Mouse (Mus musculus): ENCODE data around the gene Hyal1.

Gene Hyal1

GRCm38 (mm10) chr9:107576357-107577107 lies at the start of gene Hyal1:
TSS of gene Hyal1 (plus strand) at chr9:107576927.
- in situ Hi-C loops (cut with MseI, MboI): no loop called here

GRCm38 (mm10) chr9:107533791-107534407 lies 42.8 kb upstream of the Hyal1 start, which contains the start of gene Tmem115:
TSS of gene Tmem115 (plus strand) at chr9:107533945.
- in situ Hi-C loops (cut with MseI, MboI): no loop called here

GRCm38 (mm10) chr9:107534408-107535202 lies 42.1 kb upstream of the Hyal1 start:
- in situ Hi-C loops (cut with MseI, MboI): no loop called here

- in situ Hi-C loops (cut with MseI, MboI): no loop called here
These were observed 38.5 kb upstream of the Hyal1 start for GRCm38 (mm10) chr9:107538231-107538630.

- in situ Hi-C loops (cut with MseI, MboI): no loop called here
These were observed 38.0 kb upstream of the Hyal1 start for GRCm38 (mm10) chr9:107538711-107539110.

- in situ Hi-C loops (cut with MseI, MboI): no loop called here
These were observed 36.8 kb upstream of the Hyal1 start for GRCm38 (mm10) chr9:107539940-107540339.

- in situ Hi-C loops (cut with MseI, MboI): no loop called here
These were observed 36.3 kb upstream of the Hyal1 start for GRCm38 (mm10) chr9:107540420-107540819.

GRCm38 (mm10) chr9:107541005-107541404 lies 35.7 kb upstream of the Hyal1 start:
- in situ Hi-C loops (cut with MseI, MboI): no loop called here

GRCm38 (mm10) chr9:107541474-107542351 lies 35.0 kb upstream of the Hyal1 start, which contains the start of the genes Cyb561d2 and Nprl2:
TSS of gene Cyb561d2 (minus strand) at chr9:107542193.
TSS of gene Nprl2 (plus strand) at chr9:107542226.
- in situ Hi-C loops (cut with MseI, MboI): no loop called here

- in situ Hi-C loops (cut with MseI, MboI): no loop called here
These were observed 34.4 kb upstream of the Hyal1 start for GRCm38 (mm10) chr9:107542352-107542686.

GRCm38 (mm10) chr9:107542721-107543120 lies 34.0 kb upstream of the Hyal1 start:
- in situ Hi-C loops (cut with MseI, MboI): no loop called here

- in situ Hi-C loops (cut with MseI, MboI): no loop called here
These were observed 33.4 kb upstream of the Hyal1 start for GRCm38 (mm10) chr9:107543299-107543698.

GRCm38 (mm10) chr9:107544196-107544700 lies 32.5 kb upstream of the Hyal1 start:
- in situ Hi-C loops (cut with MseI, MboI): no loop called here

GRCm38 (mm10) chr9:107544729-107545128 lies 32.0 kb upstream of the Hyal1 start:
- in situ Hi-C loops (cut with MseI, MboI): no loop called here

- in situ Hi-C loops (cut with MseI, MboI): no loop called here
These were observed 31.5 kb upstream of the Hyal1 start for GRCm38 (mm10) chr9:107545199-107545598.

GRCm38 (mm10) chr9:107545602-107546001 lies 31.1 kb upstream of the Hyal1 start:
- in situ Hi-C loops (cut with MseI, MboI): no loop called here

GRCm38 (mm10) chr9:107547026-107547425 lies 29.7 kb upstream of the Hyal1 start, which contains the start of gene Zmynd10:
TSS of gene Zmynd10 (plus strand) at chr9:107547298.
- in situ Hi-C loops (cut with MseI, MboI): no loop called here

GRCm38 (mm10) chr9:107547957-107548356 lies 28.8 kb upstream of the Hyal1 start:
- in situ Hi-C loops (cut with MseI, MboI): no loop called here

- in situ Hi-C loops (cut with MseI, MboI): no loop called here
These were observed 27.9 kb upstream of the Hyal1 start for GRCm38 (mm10) chr9:107548820-107549219.

- in situ Hi-C loops (cut with MseI, MboI): no loop called here
These were observed 27.2 kb upstream of the Hyal1 start for GRCm38 (mm10) chr9:107549297-107550074.
